Mouse (Mus musculus) kidney, embryonic 14.5 days (tissue): ENCODE data around the gene E2f8. TPM values are rescaled to one million over a fixed set of nuclear protein-coding genes. Genes with fewer than 3 reads are reported as not detected.

Experiments
- ATAC-seq: fragments of 200-750 bp; cut with Nextera tagmentation; 2 replicates; pipeline ENCODE4 v1.8.0; 2017; ENCODE audit warnings: moderate number of reproducible peaks, mild to moderate bottlenecking, moderate TSS enrichment, moderate library complexity; ENCODE audit not compliant: low FRiP score, low TSS enrichment
- H3K27ac ChIP-seq: fragments of 300-500 bp; sonication (generic); 2 replicates; pipeline ENCODE4 v1.5.1; 2014; ENCODE audit warnings: low read depth, mild to moderate bottlenecking, low read length, moderate library complexity, mixed read lengths
- H3K27me3 ChIP-seq: fragments of 300-500 bp; sonication (generic); 2 replicates; pipeline ENCODE4 v1.6.1; 2014; ENCODE audit warnings: mild to moderate bottlenecking, low read length; ENCODE audit not compliant: control insufficient read depth, insufficient read depth
- H3K36me3 ChIP-seq: fragments of 300-500 bp; sonication (generic); 2 replicates; pipeline ENCODE4 v1.6.1; 2014; ENCODE audit warnings: low read length, mixed read lengths; ENCODE audit not compliant: control insufficient read depth, insufficient read depth
- H3K4me1 ChIP-seq: fragments of 300-500 bp; sonication (generic); 2 replicates; pipeline ENCODE4 v1.6.1; 2014; ENCODE audit warnings: low read length, mixed read lengths; ENCODE audit not compliant: control insufficient read depth, insufficient read depth
- H3K4me2 ChIP-seq: fragments of 300-500 bp; sonication (generic); replicated peaks from 2 replicates; pipeline ENCODE4 v1.6.1; 2014; ENCODE audit warnings: low read depth, mild to moderate bottlenecking, low read length
- H3K4me3 ChIP-seq: fragments of 300-500 bp; sonication (generic); 2 replicates; pipeline ENCODE4 v1.5.1; 2014; ENCODE audit warnings: mild to moderate bottlenecking, low read length
- H3K9ac ChIP-seq: fragments of 300-500 bp; sonication (generic); 2 replicates; pipeline ENCODE4 v1.6.1; 2014; ENCODE audit warnings: low read depth, mild to moderate bottlenecking, low read length, moderate library complexity
- H3K9me3 ChIP-seq: fragments of 300-500 bp; sonication (generic); 2 replicates; pipeline ENCODE4 v1.6.1; 2016; ENCODE audit warnings: low read length; ENCODE audit not compliant: control insufficient read depth
- WGBS: fragments of 180-500 bp; shearing (Covaris S2); extraction: QIAGEN DNeasy Blood & Tissue Kit; methylation state at CpG from one replicate; pipeline ENCODE4 v1.1.7; 2014; 5-methylcytosine and 5-hydroxymethylcytosine counted together
- polyA plus RNA-seq: library from polyadenylated mRNA; unstranded; fragments of >200 nt; fragmentation: Nextera tagmentation; extraction: Ambion mirVana; gene quantifications from 2 replicates; pipeline ENCODE4 v1.2.1, GENCODE M21; 2014

E2f8 gene
- polyA plus RNA-seq, 1 experiment from 2014 or later = 25.4 TPM

GRCm38 (mm10) chr7:48911146-48911545 is 29.8 kb upstream of the E2f8 start:
- Histone ChIP-seq H3K4me3 (no peak overlapping the region), H3K27me3 (no peaks in the 10 kb centered on the region)

GRCm38 (mm10) chr7:48910282-48910681 is 28.9 kb upstream of the E2f8 start:
- 77% methylated on average over 6 of the region's 6 CpGs for WGBS

More at GRCm38 (mm10) chr7:48911146-48911545, 29.8 kb upstream of the E2f8 start:
- Histone ChIP-seq H3K4me2 (no peak overlapping the region), H3K9ac (no peak overlapping the region), H3K9me3 (no peaks in the 10 kb centered on the region), H3K27ac (no peak overlapping the region), H3K36me3 (no peaks in the 10 kb centered on the region), H3K4me1 (no peaks in the 10 kb centered on the region)
- ATAC-seq = no peak

GRCm38 (mm10) chr7:48909342-48909671 is 27.9 kb upstream of the E2f8 start:
- Histone ChIP-seq H3K4me1 (no peaks in the 10 kb centered on the region), H3K4me2 (no peak overlapping the region), H3K4me3 (no peak overlapping the region), H3K27ac (no peak overlapping the region), H3K27me3 (no peaks in the 10 kb centered on the region), H3K9me3 (no peaks in the 10 kb centered on the region), H3K9ac (no peak overlapping the region), H3K36me3 (no peaks in the 10 kb centered on the region)
- 74% methylated on average over 4 of the region's 4 CpGs for WGBS
- ATAC-seq = no peak

More at GRCm38 (mm10) chr7:48910282-48910681, 28.9 kb upstream of the E2f8 start:
- no peak for ATAC-seq
- Histone ChIP-seq H3K27me3 (no peaks in the 10 kb centered on the region), H3K27ac (no peak overlapping the region), H3K9ac (no peak overlapping the region), H3K36me3 (no peaks in the 10 kb centered on the region), H3K4me1 (no peaks in the 10 kb centered on the region), H3K9me3 (no peaks in the 10 kb centered on the region), H3K4me3 (no peak overlapping the region), H3K4me2 (no peak overlapping the region)

GRCm38 (mm10) chr7:48908521-48909341 is 27.3 kb upstream of the E2f8 start, which contains the start of gene Nav2:
Gene Nav2, plus strand, starts transcription at chr7:48908716.
- H3K36me3 ChIP-seq = no peaks in the 10 kb centered on the region
- ATAC-seq = no peak
- H3K4me1 ChIP-seq = no peaks in the 10 kb centered on the region
- no peak within 1 kb of the TSS for H3K27ac ChIP-seq
- no peak within 1 kb of the TSS for H3K9ac ChIP-seq
- no peaks in the 10 kb centered on the region for H3K27me3 ChIP-seq
- no peak within 1 kb of the TSS for H3K4me3 ChIP-seq
- WGBS = 65% methylated on average over 8 of the region's 8 CpGs
- no peak within 1 kb of the TSS for H3K4me2 ChIP-seq
- H3K9me3 ChIP-seq = no peaks in the 10 kb centered on the region

- ATAC-seq = no peak
- no peak overlapping the region for H3K27ac ChIP-seq
- 36% methylated on average over 2 of the region's 2 CpGs for WGBS
- H3K36me3 ChIP-seq = no peaks in the 10 kb centered on the region
- no peaks in the 10 kb centered on the region for H3K9me3 ChIP-seq
- no peaks in the 10 kb centered on the region for H3K27me3 ChIP-seq
- H3K4me2 ChIP-seq = no peak overlapping the region
- no peak overlapping the region for H3K4me3 ChIP-seq
- H3K9ac ChIP-seq = no peak overlapping the region
- peaks cover 16% of the 10 kb centered on the region for H3K4me1 ChIP-seq
Observed at GRCm38 (mm10) chr7:48902454-48902853, 21.1 kb upstream of the E2f8 start.

GRCm38 (mm10) chr7:48900408-48901167 is 19.2 kb upstream of the E2f8 start:
- Histone ChIP-seq H3K9me3 (no peaks in the 10 kb centered on the region), H3K4me1 (peaks cover 21% of the 10 kb centered on the region), H3K4me3 (no peak overlapping the region), H3K36me3 (no peaks in the 10 kb centered on the region), H3K9ac (no peak overlapping the region), H3K4me2 (no peak overlapping the region), H3K27me3 (no peaks in the 10 kb centered on the region), H3K27ac (no peak overlapping the region)
- 72% methylated on average over 8 of the region's 8 CpGs for WGBS
- no peak for ATAC-seq

- H3K27ac ChIP-seq = no peak overlapping the region; the same call in 1 of the 2 replicates
- WGBS = 51% methylated on average over 9 of the region's 9 CpGs
Observed at GRCm38 (mm10) chr7:48898416-48898815, 17.0 kb upstream of the E2f8 start.

GRCm38 (mm10) chr7:48897539-48898163 is 16.3 kb upstream of the E2f8 start:
- Histone ChIP-seq H3K27ac (no peak overlapping the region; the same call in 1 of the 2 replicates), H3K27me3 (no peaks in the 10 kb centered on the region), H3K9ac (no peak overlapping the region), H3K4me3 (no peak overlapping the region), H3K9me3 (no peaks in the 10 kb centered on the region), H3K36me3 (no peaks in the 10 kb centered on the region), H3K4me2 (peak overlapping the region; percentile 17), H3K4me1 (peaks cover 21% of the 10 kb centered on the region)
- ATAC-seq = peak; percentile 29; the same call in 1 of the 2 replicates
- WGBS = 37% methylated on average over 24 of the region's 24 CpGs

More at GRCm38 (mm10) chr7:48898416-48898815, 17.0 kb upstream of the E2f8 start:
- Histone ChIP-seq H3K36me3 (no peaks in the 10 kb centered on the region), H3K4me3 (no peak overlapping the region), H3K9me3 (no peaks in the 10 kb centered on the region), H3K9ac (no peak overlapping the region), H3K4me1 (peaks cover 21% of the 10 kb centered on the region), H3K4me2 (no peak overlapping the region), H3K27me3 (no peaks in the 10 kb centered on the region)
- no peak for ATAC-seq
